Mouse (Mus musculus): ENCODE results near the gene Cnih2.

DNA sequence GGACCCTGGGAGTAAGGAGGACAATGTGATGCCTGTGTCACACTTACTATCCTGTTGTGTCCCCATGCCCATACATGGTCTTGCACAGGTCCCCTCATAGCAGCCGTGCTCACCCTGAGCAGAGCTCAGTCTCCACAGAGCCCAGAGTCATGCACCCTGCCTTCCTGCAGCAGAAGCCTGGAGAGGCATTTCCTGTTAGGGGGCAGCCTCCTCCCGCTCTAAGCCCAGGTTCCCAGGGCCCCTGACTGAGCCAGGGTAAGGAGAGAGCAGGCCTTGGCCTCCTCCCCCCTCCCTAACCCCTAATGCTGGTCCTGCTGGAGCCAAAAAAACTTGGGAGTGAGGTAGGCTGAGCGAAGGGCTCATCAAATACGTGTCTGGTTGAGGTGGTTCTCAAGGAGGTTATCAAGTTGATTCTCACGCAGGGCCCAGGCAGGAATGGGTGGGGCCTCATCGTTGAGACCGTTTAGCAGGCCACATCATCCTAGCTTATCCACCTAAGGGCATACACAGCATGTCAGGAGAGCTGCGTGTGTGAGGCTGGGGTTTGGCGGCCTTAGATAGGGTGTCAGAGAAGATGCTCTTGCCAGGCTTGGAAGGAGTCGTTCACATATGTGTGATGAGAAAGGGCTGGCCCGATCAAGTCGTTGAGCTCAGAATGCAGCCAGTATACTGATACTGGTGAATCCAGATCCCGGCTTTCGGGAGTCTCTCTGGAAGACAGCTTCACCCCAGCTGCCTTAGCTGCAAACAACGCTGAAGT lies 31.1 kb downstream of the Cnih2 start:
- TF ChIP-seq CTCF (IDR thresholded peaks at IDR 0.05; ENCODE audit: borderline replicate concordance, control insufficient read depth, extremely low read depth, insufficient read depth, low read length, poor library complexity) (no peak), POLR2A (IDR thresholded peaks at IDR 0.05; ENCODE audit: control insufficient read depth, extremely low read depth, insufficient read depth, low read length, poor library complexity) (no peak)
